Mouse (Mus musculus) cortical plate, adult 2 months (tissue): ENCODE data around the gene Kif14. TPM values are rescaled to one million over a fixed set of nuclear protein-coding genes. Genes with fewer than 3 reads are reported as not detected.
A peak's percentile ranks its signal among the peaks of the same experiment; 100 is the strongest.

ENCODE experiments used
- H3K27ac ChIP-seq: fragments of 200-500 bp; 2 replicates; pipeline ENCODE4 v1.5.1; 2012; ENCODE audit warnings: low read length, control low read depth, inconsistent platforms; ENCODE audit not compliant: insufficient read depth
- H3K4me1 ChIP-seq: fragments of 200-500 bp; 2 replicates; pipeline ENCODE4 v1.6.1; 2011; ENCODE audit warnings: low read length; ENCODE audit not compliant: control insufficient read depth, insufficient read depth
- H3K4me3 ChIP-seq: fragments of 200-500 bp; 2 replicates; pipeline ENCODE4 v1.5.1; 2011; ENCODE audit warnings: mild to moderate bottlenecking, low read length, control low read depth; ENCODE audit not compliant: insufficient read depth
- CTCF ChIP-seq: fragments of 200-500 bp; IDR thresholded peaks from 2 replicates; pipeline ENCODE4 v1.5.1; 2011; ENCODE audit warnings: mild to moderate bottlenecking, control low read depth, low read length; ENCODE audit not compliant: insufficient read depth; ENCODE audit errors: extremely low read depth
- POLR2A ChIP-seq: fragments of 200-500 bp; IDR thresholded peaks from 2 replicates; pipeline ENCODE4 v1.6.1; 2011; ENCODE audit warnings: mild to moderate bottlenecking, low read length, control low read depth; ENCODE audit not compliant: insufficient read depth; ENCODE audit errors: extremely low read depth
- polyA plus RNA-seq: library from polyadenylated mRNA; depleted of rRNA; stranded (reverse); fragments of >200 nt; gene quantifications from 2 replicates; pipeline ENCODE4 v1.2.3, GENCODE M21; 2012

The Kif14 gene
- polyA plus RNA-seq, 1 experiment: 0.21 TPM

GRCm38 (mm10) chr1:136524917-136525316 lies 58.8 kb downstream of the Kif14 start:
- TF ChIP-seq POLR2A (no peak), CTCF (peak; percentile 78)
- no peak overlapping the region for H3K27ac ChIP-seq
- H3K4me3 ChIP-seq: no peak overlapping the region
- no peaks in the 10 kb centered on the region for H3K4me1 ChIP-seq

- no peak overlapping the region for H3K27ac ChIP-seq
- no peaks in the 10 kb centered on the region for H3K4me1 ChIP-seq
- no peak for TF ChIP-seq POLR2A
- no peak for TF ChIP-seq CTCF
- no peak overlapping the region for H3K4me3 ChIP-seq
Measured at GRCm38 (mm10) chr1:136525818-136526217, 59.7 kb downstream of the Kif14 start.

- Histone ChIP-seq H3K4me1 (no peaks in the 10 kb centered on the region), H3K27ac (no peak overlapping the region), H3K4me3 (no peak overlapping the region)
- TF ChIP-seq POLR2A: no peak
- peak; percentile 34 for TF ChIP-seq CTCF
Measured at GRCm38 (mm10) chr1:136527163-136527562, 61.0 kb downstream of the Kif14 start.

GRCm38 (mm10) chr1:136532556-136532955 lies 66.4 kb downstream of the Kif14 start:
- TF ChIP-seq POLR2A (no peak), CTCF (no peak)
- H3K27ac ChIP-seq: no peak overlapping the region
- H3K4me1 ChIP-seq: no peaks in the 10 kb centered on the region
- H3K4me3 ChIP-seq: no peak overlapping the region

GRCm38 (mm10) chr1:136536947-136537346 lies 70.8 kb downstream of the Kif14 start:
- Histone ChIP-seq H3K4me3 (no peak overlapping the region), H3K4me1 (no peaks in the 10 kb centered on the region), H3K27ac (no peak overlapping the region)
- TF ChIP-seq POLR2A (no peak), CTCF (no peak)

- Histone ChIP-seq H3K27ac (no peak overlapping the region), H3K4me1 (no peaks in the 10 kb centered on the region), H3K4me3 (no peak overlapping the region)
- TF ChIP-seq CTCF (no peak), POLR2A (no peak)
Measured at GRCm38 (mm10) chr1:136538247-136538646, 72.1 kb downstream of the Kif14 start.

- TF ChIP-seq CTCF (no peak), POLR2A (no peak)
- Histone ChIP-seq H3K4me3 (no peak overlapping the region), H3K4me1 (no peaks in the 10 kb centered on the region), H3K27ac (no peak overlapping the region)
Measured at GRCm38 (mm10) chr1:136540407-136540895, 74.3 kb downstream of the Kif14 start.

GRCm38 (mm10) chr1:136541618-136542376 lies 75.7 kb downstream of the Kif14 start:
- TF ChIP-seq POLR2A (no peak), CTCF (no peak)
- Histone ChIP-seq H3K27ac (no peak overlapping the region), H3K4me3 (no peak overlapping the region), H3K4me1 (no peaks in the 10 kb centered on the region)

- H3K4me1 ChIP-seq: no peaks in the 10 kb centered on the region
- TF ChIP-seq POLR2A: no peak
- no peak for TF ChIP-seq CTCF
Measured at GRCm38 (mm10) chr1:136543920-136544319, 77.8 kb downstream of the Kif14 start.

GRCm38 (mm10) chr1:136547068-136547467 lies 80.9 kb downstream of the Kif14 start:
- H3K4me1 ChIP-seq: peaks cover 2% of the 10 kb centered on the region; the same call in 1 of the 2 replicates
- H3K4me3 ChIP-seq: no peak overlapping the region
- TF ChIP-seq CTCF (no peak), POLR2A (no peak)
- H3K27ac ChIP-seq: no peak overlapping the region

More at GRCm38 (mm10) chr1:136543920-136544319, 77.8 kb downstream of the Kif14 start:
- no peak overlapping the region for H3K27ac ChIP-seq
- no peak overlapping the region for H3K4me3 ChIP-seq
